Mouse (Mus musculus) left cerebral cortex, postnatal 25 days (tissue): Measurements from ENCODE around the gene Cops4. TPM values are rescaled to one million over a fixed set of nuclear protein-coding genes. Genes with fewer than 3 reads are reported as not detected.

Experiments used
- DNase-seq, 2 experiments: peaks; one replicate each; pipeline ENCODE4 v3.0.0; 2022; ENCODE audit warnings: low spot score in 2 of 2, mixed read lengths in 1 of 2
- intact Hi-C: fragments of 180-260 bp; cut with DNase I; formaldehyde crosslinking; loops from one replicate; pipeline ENCODE4 v1.15.1; 2025
- total RNA-seq, 2 experiments: library from RNA; stranded (reverse); gene quantifications; 2 replicates each; pipeline ENCODE4 v1.2.3; 2021

Cops4 gene
- 10 to 100 TPM; 79.6 to 83.2 TPM for total RNA-seq

DNA sequence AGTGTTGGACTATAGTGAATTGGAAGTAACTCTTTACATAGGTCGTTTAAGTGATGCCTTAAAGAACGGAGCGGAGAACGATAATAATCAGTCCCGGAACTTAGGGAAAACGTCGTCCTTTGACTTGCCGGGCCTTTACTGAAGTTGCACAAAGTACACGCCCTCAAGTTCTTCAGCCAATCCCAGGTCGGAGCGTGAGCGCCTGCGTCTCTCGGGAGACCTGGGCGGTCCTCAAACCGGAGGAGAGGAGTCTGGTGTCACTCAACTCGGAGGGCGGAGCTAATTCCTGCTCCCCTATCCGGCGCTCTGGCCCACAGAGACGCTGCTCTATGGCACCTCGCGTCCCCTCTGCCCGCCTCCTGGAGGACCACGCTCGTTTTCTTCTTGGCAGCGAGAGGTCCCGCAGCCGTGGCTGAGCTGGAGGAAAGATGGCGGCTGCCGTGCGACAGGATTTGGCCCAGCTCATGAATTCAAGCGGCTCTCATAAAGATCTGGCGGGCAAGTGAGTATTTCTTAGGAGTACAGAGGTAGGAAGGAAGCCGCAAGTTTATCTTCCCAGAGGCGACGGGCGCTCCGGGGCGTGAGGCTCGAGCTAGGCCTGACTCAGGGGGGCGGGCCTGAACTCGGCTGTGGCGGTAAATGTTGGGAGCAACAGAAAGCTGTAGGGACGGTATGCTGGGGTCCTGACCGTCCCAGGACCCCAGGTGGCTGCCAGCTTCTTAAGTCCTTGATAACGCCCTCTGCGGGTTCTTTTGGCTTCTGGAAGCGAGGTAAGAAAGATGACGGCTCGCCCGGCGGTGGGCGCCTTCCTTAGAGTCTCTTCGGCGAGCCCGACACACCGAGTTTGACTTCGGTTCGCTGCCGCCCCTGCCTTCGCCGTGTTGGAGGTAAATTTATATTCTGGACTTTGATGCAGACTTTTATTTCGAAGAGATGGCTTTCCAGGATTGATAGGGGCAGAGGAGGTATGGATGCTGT lies at the start of gene Cops4:
Gene Cops4, plus strand, starts transcription at position 261 of the 978 bp plus-strand sequence.
- intact Hi-C loops: loop anchor here (1.0 to 5.0 kb wide), 2 partner anchors 18 to 101 kb away; partner anchors contain the start of genes Lin54 and Sec31a
- peak; percentile 94 to 99 for DNase-seq

DNA sequence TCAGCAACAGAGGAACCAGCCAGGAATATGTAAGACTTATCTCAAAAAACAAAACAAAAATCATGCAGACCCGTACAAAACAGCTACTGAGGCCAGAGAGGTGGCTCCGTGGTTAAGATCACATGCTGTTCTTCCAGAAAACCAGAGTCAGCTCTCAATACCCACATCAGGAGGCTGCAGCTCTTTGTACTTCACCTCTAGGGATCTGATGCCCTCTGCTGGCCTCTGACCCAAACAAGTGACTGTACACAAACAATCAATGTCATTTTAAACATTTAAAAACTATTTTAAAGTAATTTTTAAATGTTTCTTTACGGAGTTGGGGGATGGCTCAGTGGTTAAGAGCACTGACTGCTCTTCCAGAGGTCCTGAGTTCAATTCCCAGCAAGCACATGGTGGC lies 41.8 kb upstream of the Cops4 start:
- intact Hi-C loops: no loop called here
- DNase-seq: no peak

DNA sequence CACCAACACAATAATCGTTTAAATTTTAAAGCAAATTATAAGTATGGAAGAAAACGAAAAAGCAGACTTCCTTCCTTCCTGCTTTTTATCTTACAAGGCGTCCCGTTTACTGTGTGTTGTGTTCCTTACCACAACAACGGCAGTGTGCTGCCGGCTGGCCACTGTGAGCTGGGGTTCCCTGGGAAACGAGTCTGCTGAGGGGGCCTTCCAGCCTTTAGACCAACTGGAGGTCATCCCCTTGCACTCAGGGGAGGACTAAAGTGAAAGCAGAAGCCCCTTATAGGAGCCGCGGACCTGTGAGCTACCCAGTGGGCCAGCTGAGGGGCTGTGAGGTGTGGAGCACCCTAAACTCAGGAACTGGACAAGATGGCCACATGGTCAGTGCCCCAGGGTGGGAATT lies 40.5 kb upstream of the Cops4 start:
- intact Hi-C loops: no loop called here
- no peak for DNase-seq

DNA sequence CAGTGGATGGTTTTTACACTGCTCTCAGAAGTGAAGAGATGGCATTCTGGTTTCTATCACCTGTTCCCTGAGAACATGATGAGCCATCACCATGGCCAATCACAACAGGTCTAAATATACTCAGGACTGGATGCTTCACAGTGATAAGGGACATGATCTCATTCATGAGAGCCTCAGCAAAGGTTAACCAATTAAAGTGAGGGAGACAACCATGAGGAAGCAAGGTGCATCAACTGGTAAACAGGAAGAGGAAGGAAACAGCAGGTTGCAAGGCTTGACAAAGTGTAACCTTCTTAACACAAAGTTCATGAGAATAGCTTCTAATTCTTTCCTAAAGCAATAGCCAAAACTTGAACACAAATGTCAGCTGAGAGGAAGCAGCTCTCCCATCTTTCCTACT lies 34.5 kb upstream of the Cops4 start:
- no peak for DNase-seq
- intact Hi-C loops: no loop called here

DNA sequence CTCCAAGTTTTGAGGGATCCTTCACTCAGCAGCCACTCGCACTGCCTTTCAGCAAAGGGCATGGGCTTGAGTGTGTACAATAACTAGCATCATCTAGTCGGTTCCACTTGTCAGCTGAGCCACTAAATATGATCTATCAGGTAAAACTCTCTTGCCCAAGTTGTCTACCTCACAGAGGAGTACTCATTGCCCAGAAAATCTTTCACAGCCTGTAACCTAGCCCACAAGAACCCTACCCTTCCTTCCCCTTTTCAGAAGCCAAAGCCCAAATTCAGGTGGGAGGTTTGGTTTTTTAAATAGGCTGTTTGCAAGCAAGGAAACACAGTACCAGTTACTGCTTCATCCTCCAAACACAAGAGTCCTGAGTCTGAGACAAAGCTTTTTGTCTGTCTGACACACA lies 31.0 kb upstream of the Cops4 start:
- intact Hi-C loops: loop anchor here (5.0 kb wide), 1 partner anchor 50 kb away; no protein-coding TSS in a partner anchor
- no peak for DNase-seq

DNA sequence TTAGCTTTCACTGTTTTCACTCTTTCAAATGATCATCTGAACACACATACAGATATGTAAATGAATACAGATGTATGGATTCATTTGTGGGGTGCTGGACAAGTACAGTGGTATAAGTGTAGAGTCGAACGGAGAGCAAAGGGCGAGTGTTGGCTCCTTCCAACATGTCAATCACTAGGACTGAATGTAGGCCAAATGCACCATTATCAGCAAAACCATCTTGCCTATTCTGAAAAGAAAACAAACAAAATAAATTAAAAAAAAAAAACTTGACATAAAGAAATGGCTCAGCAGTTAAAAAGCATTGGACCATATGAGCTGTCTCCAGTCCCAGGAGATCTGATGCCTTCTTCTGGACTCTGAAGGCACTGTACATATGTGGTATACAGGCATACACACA lies 29.9 kb upstream of the Cops4 start:
- DNase-seq: no peak
- intact Hi-C loops: loop anchor here (5.0 kb wide), 1 partner anchor 51 kb away; no protein-coding TSS in a partner anchor

DNA sequence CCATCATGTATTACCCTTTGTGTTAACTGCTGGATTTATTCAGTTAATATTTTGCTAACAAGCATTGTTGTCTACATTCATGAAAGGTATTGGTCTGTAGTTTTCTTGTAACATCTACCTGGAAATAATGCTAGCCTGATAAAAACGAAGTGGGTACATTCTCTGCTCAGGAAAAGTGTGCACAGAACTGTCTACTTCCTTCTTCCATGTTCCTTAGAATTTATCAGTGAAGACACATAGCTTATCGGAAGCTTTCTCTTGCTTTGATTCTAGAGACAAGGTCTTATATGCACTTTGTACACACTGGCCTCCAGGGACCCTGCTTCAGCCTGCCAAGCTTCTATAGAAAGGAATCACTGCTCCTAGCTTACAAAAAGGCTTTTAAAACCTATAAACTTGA lies 28.8 kb upstream of the Cops4 start:
- no peak for DNase-seq
- intact Hi-C loops: loop anchor here (5.0 kb wide), 1 partner anchor 52 kb away; no protein-coding TSS in a partner anchor

DNA sequence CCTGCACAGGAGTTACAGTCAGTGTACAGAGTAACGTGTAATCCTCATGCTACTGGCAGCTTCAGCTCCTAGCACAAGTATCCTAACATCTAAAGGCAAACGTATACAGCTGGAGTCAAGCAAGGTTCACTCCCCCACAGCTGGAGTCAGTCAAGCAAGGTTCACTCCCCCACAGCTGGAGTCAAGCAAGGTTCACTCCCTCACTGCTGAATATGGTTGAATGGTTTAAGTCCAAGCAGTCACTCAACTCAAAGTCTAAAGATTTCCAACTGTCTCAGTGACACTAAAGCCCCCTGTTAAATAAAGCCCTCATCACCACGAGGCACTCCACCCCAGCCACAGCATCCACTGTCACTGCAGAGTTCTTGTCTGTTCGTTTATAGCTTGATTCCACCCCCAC lies 26.4 kb upstream of the Cops4 start:
- intact Hi-C loops: no loop called here
- DNase-seq: no peak

DNA sequence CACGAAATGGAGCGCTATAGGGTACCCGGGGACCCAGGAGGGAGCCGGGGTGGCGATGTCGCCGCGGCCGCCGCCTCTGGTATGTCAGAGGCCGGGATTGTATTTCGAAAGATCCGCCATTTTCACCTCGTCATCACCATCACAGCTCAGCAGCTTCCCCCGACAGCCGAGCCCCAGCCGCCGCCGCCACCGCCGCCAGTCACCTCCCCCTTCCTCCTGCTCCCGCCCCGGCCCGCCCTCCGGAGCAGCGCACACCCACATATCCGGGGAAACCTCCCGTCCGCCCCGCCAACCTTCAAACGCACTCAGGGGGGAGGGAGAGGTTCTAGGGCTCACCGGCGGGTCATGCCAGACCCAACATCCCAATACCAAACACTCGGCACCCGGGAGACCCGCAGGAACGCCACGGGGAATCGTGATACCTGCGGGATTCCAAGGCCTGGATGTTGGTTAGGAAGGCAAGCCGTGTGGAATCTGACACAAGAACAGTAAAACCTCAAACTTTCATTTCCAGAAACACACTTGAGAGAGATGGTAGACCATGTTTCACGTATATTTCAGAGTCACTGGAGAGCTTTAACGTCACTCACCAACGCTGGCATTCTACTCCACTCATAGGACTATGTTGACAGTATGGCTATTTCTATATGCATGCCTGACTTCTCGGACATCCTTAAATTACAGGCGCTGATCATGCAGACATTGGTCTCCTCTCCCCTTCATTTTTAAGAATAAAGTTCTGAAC lies 19.5 kb upstream of the Cops4 start:
- intact Hi-C loops: no loop called here
- DNase-seq: peak; percentile 64 to 70

DNA sequence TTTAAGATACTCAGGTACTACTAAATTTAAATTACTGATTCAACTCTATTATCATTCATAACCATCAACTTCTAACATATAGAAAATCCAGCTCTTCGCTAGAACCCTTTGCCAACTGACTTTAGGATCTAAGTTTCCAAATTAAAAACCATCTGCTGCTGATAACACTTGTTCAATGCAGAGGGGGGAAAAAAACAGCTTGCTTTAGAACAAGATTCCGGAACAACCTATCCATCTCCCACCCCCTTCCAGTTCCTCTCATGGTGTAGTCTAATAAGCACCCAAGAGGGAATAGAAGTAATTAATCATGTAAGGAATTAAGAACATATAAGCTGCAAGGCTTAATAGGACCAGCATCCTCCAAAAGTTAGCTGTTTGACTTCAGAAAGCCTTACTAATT lies 18.9 kb upstream of the Cops4 start:
- intact Hi-C loops: no loop called here

DNA sequence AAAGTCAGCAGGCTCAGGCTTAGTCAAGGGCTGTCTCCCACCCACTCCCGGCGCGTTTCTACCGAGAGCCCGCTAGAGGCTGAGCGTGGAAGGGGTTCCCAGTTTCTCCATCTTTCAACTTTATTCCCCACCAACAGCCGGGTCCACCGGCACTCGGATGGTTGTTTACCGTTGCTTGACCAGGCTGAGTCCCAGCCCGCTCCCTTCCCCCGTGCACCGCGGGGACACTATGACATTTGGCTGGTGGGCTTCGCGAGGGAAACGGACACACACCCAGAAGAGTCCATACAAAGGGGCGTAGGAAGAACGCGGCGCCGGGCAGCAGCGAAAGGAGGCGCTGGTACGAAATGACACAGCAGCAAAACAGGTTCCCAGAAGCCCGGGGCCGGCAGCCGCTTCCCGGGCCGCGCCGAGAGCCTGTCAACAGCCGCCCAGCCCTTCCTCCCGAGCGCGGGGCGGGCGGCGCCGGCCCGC lies 18.2 kb upstream of the Cops4 start:
- DNase-seq: peak; percentile 47 to 67
- intact Hi-C loops: loop anchor here (1.0 to 2.0 kb wide), 3 partner anchors 18 to 84 kb away; partner anchors contain the start of genes Cops4 and Sec31a

More for the DNA sequence above, 18.9 kb upstream of the Cops4 start:
- DNase-seq: no peak

DNA sequence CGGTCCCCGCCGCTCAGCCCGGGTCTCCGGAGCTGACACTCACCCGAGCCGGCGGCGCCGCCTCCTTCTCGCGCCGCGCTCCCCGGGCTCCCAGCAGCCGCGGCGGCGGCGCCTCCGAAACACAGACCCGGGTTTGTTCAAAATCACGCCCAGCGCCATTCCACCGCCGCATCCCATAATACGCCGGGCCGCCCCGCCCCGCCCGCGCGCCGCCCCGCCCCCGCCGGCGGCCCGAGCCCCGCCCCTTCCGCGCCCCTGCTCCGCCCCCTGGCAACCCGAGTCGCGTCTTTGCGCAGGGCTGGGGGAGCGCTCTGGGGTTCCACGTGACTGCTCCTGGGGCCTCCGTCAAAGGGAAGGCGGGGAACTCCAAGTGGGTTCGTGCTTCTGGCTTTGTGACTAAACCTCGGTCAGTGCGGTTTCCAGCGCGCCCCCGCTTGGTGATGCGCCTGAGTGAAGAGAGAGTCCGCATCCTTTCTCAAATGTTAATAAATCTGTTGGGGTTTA lies 17.6 kb upstream of the Cops4 start, which contains the start of gene Lin54:
Gene Lin54, minus strand, starts transcription at position 182 of the 504 bp plus-strand sequence.
- intact Hi-C loops: loop anchor here (1.0 to 2.0 kb wide), 3 partner anchors 18 to 84 kb away; partner anchors contain the start of genes Cops4 and Sec31a
- peak; percentile 86 to 95 for DNase-seq

DNA sequence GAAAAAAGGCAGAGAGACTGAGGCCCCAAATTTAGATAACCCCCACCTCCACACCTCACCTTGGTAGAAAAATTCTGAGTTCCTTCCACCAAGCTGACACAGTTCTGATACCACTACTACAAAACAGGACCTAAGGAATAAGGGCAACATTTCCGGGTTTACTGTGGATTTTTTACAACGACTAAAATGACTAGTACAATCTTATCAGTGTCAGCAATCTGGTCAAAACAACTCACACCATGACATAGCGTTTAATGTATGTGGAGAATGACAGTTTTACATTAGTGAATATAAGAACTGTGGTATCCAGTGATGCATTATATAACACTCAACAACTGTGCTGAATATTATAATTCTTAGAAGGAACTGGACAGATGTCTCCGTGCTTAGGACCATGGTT lies 16.8 kb upstream of the Cops4 start:
- no peak for DNase-seq
- intact Hi-C loops: loop anchor here (2.0 kb wide), 1 partner anchor 72 kb away; no protein-coding TSS in a partner anchor

DNA sequence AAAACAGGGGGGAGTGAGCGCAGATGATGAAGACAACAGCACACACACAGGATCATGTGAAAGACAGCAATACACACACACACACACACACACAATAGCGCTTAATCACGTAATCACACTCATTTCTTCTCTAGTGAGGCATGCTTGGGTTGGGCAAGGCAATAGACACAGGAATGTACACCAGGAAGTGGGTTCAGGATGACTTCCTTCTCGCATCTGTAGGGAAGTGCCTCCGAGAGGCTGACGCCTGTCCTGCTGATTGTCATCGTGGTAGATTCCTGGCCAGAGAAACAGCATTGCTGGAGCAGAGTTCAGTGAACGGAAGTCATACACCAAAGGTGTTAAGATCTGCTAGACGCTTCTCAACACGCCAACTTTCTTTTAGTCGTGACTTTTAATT lies 8.9 kb upstream of the Cops4 start:
- DNase-seq: no peak
- intact Hi-C loops: no loop called here

DNA sequence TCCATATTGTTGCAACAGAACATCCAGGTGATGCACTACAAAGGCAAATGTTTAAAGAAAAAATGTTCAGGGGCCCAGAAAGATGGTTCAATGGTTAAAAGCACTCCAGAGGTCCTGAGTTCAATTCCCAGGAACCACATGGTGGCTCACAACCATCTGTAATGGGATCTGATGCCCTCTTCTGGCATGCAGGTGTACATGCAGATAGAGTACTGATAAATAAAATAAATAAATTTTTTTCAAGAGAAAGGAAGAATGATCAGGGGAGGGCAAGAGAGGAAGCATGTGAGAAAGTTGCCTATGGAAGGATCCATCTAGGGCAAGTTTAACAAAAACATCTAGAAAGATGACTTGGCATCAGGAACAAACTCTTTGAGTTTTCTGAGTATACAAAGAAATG lies 5.5 kb upstream of the Cops4 start:
- intact Hi-C loops: no loop called here
- DNase-seq: no peak

DNA sequence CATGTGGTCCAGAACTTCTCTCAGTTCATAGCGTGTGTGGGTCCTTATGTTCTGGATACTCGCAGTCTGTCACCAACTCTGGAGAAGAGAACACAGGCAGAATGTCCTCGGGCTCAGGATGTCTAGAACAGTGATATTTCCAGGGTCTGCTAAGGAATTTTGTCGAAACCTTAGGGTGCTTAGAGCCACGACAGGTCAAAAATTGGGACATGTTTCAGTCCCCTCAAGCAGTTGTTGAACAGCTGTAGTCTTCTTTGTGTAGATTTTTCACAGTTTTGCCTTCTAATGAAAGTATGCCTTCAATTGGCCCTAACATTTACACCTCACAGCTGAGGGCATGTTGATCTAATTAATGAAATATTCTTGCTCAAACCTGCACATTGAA lies 910 bp downstream of the Cops4 start:
- intact Hi-C loops: loop anchor here (5.0 kb wide), 1 partner anchor 102 kb away; the partner anchor contains the start of gene Sec31a
- DNase-seq: no peak

DNA sequence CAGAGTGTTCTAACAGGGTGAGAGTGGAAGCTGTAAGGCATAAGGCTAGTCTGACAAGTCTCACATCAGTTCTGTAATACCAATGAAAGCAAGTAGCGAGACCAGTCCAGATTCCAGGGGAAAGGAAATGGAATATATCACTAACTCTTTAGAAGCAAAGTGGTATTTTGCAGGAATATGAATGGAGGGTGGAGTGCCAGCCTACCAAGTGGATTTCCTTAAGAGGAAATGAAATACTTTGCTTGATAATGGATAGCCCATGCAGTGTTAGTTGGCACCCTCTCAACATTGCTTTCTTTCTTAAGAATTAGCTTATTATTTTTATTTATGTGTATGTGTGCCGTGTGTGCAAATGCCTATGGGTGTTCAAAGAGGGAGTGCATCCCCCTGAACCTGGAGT lies 2.1 kb downstream of the Cops4 start:
- intact Hi-C loops: no loop called here
- no peak for DNase-seq

DNA sequence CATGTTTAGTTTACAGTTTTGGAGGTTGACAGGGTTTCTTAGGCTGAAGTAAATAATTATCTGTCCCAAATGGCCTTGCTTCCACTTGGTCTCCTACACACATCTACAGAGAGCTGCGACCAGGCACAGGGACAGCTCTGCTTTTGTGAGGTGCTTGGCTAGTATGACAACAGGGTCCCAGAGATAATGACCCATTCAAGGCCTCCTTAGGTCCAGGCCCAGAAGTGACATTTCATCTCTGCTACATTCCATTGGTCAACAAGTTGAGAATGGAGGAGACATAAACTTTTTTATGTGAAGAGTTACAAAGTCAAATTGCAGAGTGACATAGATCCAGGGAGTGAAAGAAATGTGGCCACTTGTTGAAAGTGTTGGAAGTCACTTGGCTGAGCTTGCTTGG lies 5.2 kb downstream of the Cops4 start:
- intact Hi-C loops: no loop called here
- DNase-seq: no peak

DNA sequence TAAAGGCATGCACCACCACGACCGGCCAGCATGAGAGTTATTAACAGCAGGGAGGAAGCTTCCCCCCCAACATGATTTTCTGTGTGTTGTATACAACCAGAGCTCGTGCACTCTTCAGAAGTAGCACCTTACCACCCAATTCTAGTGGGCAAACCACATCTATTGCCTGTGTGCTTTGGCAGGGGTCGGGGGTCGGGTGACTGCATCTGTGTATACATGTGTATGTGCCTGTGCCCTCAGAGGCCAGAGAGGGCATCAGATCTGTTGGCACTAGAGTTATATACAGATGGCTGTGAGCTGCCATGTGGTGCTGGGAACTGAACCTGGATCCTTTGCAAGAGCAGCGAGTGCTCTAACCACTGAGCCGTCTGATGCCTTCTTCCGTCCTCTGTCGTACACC lies 6.8 kb downstream of the Cops4 start:
- no peak for DNase-seq
- intact Hi-C loops: no loop called here

DNA sequence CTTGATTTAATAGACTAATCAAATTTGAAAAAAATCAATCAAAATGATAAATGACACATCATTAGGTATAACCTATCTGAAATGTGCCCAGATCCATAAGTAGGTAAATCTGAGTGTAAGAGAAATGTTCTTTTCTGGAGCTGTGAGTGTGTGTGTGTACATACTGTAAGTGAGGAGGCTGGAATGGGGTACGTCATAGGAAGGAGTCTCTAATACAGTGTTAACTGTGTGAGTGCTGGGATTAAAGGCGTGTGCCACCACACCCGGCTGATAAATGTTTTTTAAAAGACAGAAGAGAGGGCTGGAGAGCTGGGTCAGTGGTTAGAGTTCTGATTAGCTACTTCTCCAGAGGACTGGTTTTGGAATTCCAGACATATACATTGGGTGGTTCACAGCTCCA lies 7.5 kb downstream of the Cops4 start:
- no peak for DNase-seq
- intact Hi-C loops: no loop called here
